Mouse (Mus musculus): ENCODE measurements around the gene Dph1.

Dph1 gene

GRCm38 (mm10) chr11:75131300-75131699 is 59.7 kb downstream of the Dph1 start:
- DNase-seq, result no peak

DNA sequence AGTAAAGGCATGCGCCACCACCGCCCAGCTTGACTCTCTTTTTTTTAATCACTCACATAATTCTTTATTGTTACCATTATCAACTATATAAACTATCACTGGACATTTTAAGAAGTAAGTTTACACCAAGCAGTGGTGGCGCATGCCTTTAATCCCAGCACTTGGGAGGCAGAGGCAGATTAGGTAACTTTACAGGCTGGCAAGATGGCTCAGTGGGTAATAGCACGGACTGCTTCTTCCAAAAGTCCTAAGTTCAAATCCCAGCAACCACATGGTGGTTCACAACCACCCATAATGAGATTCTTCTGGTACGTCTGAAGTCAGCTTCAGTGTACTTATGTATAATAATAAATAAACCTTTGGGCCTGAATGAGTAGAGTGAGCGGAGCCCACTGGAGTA is 61.6 kb downstream of the Dph1 start:
- DNase-seq, result no peak

All from B cell, adult 2 months (primary cell).